Mouse (Mus musculus) gonadal fat pad, adult 2 months (tissue): ENCODE results near the gene B430218F22Rik. TPM values are rescaled to one million over a fixed set of nuclear protein-coding genes. Genes with fewer than 3 reads are reported as not detected.
"Not testable (repeated sequence)": the region's sequence is repeated elsewhere in the genome, so short reads cannot be mapped to it uniquely, and the experiment has no call there.

Experiments used
- DNase-seq: peaks from one replicate; pipeline ENCODE4 v3.0.0-alpha.2; 2012; ENCODE audit warnings: low read depth
- polyA plus RNA-seq: library from polyadenylated mRNA; depleted of rRNA; stranded (reverse); fragments of >200 nt; gene quantifications from 2 replicates; pipeline ENCODE4 v1.2.3, GENCODE M21; 2012; rRNA removed

Gene B430218F22Rik
- polyA plus RNA-seq, result 0.11 and 0.18 TPM in 2 replicates

- peak; percentile 77 for DNase-seq
Observed at GRCm38 (mm10) chr13:118386511-118387447, at the start of gene B430218F22Rik, which contains the start of gene Mrps30. TSS of gene B430218F22Rik (plus strand) at chr13:118386630. TSS of gene Mrps30 (minus strand) at chr13:118387252.

- DNase-seq, result no peak
Observed at GRCm38 (mm10) chr13:118350257-118350656, 36.2 kb upstream of the B430218F22Rik start.

- DNase-seq, result no peak
Observed at GRCm38 (mm10) chr13:118350870-118351269, 35.6 kb upstream of the B430218F22Rik start.

- DNase-seq, result no peak
Observed at GRCm38 (mm10) chr13:118363342-118363741, 23.1 kb upstream of the B430218F22Rik start.

GRCm38 (mm10) chr13:118365774-118366173 is 20.7 kb upstream of the B430218F22Rik start:
- no peak for DNase-seq

GRCm38 (mm10) chr13:118372871-118373270 is 13.6 kb upstream of the B430218F22Rik start:
- no peak for DNase-seq

GRCm38 (mm10) chr13:118379155-118379554 is 7.3 kb upstream of the B430218F22Rik start:
- no peak for DNase-seq

- no peak for DNase-seq
Observed at GRCm38 (mm10) chr13:118380381-118380780, 6.0 kb upstream of the B430218F22Rik start.

- not testable (repeated sequence) for DNase-seq
Observed at GRCm38 (mm10) chr13:118387448-118387801, 995 bp downstream of the B430218F22Rik start.

GRCm38 (mm10) chr13:118395803-118396202 is 9.4 kb downstream of the B430218F22Rik start:
- no peak for DNase-seq

GRCm38 (mm10) chr13:118400340-118400739 is 13.9 kb downstream of the B430218F22Rik start:
- DNase-seq, result no peak

- DNase-seq, result no peak
Observed at GRCm38 (mm10) chr13:118403544-118403943, 17.1 kb downstream of the B430218F22Rik start.

- DNase-seq, result no peak
Observed at GRCm38 (mm10) chr13:118411297-118411992, 25.0 kb downstream of the B430218F22Rik start.

GRCm38 (mm10) chr13:118418163-118418562 is 31.7 kb downstream of the B430218F22Rik start:
- no peak for DNase-seq

GRCm38 (mm10) chr13:118420408-118420807 is 34.0 kb downstream of the B430218F22Rik start:
- DNase-seq, result no peak

- no peak for DNase-seq
Observed at GRCm38 (mm10) chr13:118420847-118421246, 34.4 kb downstream of the B430218F22Rik start.

Other genes with a start within 250 kb of the B430218F22Rik start
- 12.6 and 13.9 TPM in 2 replicates for gene Mrps30, start 622 bp downstream of the B430218F22Rik start, polyA plus RNA-seq